Mouse (Mus musculus): ENCODE measurements around the gene Tvp23b.
A peak's percentile ranks its signal among the peaks of the same experiment; 100 is the strongest.

Tvp23b gene

DNA sequence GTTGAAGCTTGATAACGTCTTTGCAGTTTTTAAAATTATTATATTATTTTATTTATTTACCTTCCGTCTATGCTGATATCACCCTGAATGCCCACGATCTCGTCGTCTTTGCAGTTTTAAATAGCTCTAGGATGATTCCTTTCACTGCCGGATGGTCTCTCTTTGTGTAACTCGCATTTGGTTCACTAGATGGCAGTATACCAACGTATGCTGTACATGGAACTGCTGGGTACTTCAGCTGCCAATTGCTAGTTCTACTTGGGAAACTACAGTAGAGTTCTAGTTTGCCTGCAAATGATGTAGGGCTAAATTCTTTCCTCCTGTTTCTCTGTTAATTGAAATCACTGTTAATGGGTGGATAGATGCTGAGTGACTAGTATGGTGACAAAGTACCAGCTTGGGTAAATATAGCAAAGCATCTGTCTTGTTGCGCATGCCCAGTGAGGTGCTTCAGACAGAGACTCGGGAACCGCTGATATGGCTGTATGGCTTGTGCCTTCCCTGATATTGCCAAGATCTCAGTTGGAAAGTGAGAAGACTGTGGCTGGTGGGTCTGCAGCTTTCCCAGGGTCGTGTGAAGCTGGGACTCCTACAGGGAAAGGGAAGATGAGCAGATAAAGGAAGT is 22.6 kb downstream of the Tvp23b start:
- peak; percentile 77 for DNase-seq

DNA sequence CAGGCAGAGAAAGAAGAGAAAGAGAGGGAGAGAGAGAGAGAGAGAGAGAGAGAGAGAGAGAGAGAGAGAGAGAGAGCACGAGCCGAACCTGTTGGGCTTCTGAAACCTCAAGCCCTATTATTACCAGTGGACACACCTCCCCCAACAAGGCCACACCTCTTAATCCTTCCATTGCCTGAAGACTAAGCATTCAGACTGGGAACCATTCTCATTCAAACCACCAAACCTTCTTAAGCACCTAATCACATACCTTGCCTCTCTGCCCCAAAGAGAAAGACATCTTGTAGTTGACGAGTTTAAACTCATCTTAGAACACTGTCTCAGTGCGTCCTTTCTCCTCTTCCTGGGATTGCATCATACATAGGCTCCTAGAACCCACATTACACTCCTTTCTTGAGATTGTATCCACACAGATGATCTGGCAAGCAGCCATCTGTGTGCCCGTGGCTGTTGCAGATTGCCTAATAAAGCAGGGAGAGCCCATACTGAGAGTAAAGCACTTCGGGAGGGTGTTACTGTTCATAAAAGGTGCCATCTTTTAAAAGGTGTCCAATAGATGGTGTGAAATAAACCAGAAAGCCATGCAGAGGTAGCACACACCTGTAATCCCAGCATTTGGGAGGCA is 24.7 kb downstream of the Tvp23b start:
- DNase-seq: no peak

DNA sequence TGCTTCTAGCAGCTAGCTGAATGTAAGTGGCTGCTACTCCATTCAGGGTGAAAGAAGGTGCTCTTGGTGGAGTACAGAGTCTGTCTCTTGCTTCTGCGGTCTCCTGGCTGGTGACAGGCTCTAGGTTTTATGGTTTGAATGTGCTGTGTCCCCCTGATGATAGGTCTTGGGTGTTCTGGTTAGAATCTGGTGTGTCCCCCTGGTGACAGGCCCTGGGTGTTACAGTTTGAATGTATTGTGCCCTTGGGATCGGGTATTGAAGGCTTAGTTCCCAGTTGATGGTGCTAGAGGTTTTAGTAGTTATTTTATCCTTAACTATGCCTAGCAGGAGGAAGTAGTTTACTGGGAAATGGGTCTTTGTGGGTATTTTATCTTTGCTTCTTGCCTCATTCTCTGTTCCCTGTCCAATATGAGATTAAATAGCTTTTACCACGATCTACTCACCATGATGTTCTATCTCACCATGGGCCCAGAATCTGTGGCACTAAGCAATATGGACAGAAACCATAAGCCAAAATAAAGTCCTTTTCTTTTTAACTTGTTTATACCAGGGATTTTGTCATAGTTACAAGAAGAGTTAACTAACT is 30.6 kb downstream of the Tvp23b start:
- no peak for DNase-seq

DNA sequence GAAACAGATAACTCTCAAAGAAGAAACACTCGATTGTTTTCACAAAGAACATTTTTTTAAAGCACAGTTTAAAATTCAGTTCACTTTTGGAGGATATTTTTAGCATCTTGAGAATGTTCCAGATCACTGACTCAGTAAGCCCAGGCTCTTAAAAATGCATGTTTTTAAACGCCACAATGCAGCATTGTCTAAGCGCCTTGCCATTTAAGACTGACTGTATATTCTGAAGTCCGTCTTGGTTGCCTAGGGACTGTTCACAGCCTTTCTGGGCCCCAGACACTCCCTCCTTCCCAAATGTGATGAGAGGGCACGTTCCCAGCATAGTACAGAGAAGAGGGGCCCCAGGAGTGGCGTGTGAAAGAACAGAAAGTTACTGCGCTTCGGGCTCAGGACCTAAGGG is 32.1 kb downstream of the Tvp23b start:
- DNase-seq: no peak

DNA sequence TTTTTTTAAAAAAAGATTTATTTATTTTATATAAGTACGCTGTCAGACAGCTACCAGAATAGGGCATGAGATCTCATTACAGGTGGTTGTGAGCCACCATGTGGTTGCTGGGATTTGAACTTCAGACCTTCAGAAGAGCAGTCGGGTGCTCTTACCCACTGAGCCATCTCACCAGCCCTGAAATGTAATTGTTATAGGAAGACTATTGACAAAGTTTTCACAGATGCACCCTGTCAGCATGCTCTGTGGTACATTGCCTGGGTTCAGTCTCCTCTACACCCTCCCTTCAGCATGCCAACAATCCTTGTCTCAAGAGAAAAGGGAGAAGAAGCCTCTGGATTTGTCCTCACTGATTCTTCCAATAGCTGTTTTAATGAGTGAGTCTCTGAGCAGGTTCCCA is 33.9 kb downstream of the Tvp23b start:
- no peak for DNase-seq

DNA sequence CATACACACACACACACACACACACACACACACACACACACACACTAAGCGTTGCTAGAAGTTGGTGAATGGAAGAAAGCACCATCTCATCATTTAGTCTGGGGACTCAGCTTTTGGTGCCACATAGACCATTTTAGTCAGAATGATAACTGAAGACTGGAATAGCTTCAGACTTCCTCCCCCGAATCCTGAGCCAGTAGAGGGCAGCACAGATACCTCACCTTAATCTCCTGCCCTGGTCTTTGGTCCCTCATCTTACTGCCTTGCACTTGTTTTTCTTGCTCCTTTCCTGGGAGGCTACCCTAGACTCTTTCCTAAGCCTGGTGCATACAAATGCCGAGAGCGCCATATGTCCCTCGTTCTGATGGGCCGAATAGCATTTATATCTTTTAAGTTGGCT is 35.3 kb downstream of the Tvp23b start:
- no peak for DNase-seq

DNA sequence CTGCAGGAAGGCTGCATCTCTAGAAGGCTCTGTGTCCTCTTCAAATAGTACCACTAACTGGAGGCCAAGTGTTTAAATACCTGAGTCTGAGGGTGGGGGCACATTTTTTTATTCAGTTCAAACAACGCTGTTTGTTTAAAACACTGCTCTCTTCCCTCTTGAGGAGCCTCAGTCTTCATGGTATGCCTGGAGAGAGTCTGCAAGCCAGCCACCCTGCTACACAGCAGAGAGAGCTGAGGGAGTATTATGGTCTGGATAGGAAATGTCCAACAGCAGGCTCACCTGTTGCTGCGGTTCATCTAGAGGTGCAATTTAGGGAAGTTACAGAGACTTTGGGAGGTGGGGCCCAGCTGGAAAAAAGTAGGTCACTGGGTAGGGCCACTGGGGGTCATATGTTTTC is 36.2 kb downstream of the Tvp23b start:
- DNase-seq: no peak

DNA sequence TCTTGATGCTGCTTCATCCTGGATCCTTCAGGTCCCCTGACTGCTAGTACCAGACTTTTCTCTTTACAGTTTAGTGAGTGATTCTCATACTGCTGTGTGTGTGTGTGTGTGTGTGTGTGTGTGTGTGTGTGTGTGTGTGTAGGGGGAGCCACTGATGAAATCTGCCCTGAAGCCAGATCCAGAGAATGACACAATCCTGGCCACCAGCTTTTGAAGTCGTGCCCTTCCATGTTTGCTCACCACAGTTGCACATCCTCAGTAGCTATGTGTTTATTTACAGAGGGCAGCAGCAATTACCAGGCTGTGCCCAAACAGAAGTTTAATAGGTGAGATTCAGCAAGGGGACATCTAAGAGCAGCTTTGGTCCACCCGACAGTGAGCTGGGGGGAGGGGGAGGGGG is 37.5 kb downstream of the Tvp23b start:
- DNase-seq: no peak

DNA sequence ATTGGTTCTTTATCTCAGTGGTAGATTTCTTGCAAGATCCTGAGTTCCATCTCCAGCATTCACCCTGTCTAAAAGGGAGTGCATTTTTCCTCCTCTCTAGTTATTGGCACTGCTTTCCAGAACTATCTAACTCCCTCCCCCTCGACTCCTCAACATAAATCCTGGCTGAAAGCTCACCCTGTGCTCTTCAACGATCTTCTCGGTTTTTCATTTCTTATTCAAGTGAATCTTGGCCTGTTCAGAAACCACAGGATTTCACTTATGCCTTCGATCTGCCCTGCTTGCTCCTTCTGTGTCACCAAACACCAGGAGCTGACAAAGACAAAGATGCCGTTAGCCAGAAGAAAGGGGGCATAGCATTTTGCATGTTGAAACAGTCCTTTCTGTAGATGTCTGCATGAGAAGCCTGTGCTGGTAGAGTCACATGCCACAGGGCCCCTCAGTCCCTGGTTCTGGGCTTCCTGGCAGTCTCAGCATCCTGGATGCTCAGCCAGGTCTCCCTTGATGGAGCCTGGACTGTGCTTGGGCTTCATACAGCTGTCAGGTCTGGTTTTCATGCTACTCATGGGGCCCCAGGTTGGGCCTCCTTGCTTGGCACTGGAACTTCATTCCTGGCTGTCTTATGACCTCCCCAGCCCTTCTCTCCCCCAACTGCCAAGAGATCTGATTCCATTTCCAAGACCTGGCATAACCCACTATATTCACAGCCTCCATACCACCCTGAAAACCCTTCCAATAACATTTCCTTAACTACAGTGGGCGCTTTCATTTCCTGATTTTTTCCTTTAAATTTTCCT is 40.9 kb downstream of the Tvp23b start:
- no peak for DNase-seq

DNA sequence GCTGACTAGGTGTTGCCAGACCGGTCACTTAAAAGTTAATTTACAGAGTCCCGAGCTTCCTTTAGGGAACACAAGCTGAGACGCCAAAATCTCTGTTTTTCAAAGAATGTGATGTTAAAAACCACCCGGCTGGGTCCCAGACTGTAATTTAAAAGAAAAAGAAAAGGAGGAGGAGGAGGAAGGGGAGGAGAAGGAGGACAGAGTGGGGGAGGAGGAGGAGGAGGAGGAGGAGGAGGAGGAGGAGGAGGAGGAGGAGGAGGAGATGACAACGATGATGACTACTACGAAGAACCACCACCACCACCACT is 41.4 kb downstream of the Tvp23b start:
- DNase-seq: no peak

DNA sequence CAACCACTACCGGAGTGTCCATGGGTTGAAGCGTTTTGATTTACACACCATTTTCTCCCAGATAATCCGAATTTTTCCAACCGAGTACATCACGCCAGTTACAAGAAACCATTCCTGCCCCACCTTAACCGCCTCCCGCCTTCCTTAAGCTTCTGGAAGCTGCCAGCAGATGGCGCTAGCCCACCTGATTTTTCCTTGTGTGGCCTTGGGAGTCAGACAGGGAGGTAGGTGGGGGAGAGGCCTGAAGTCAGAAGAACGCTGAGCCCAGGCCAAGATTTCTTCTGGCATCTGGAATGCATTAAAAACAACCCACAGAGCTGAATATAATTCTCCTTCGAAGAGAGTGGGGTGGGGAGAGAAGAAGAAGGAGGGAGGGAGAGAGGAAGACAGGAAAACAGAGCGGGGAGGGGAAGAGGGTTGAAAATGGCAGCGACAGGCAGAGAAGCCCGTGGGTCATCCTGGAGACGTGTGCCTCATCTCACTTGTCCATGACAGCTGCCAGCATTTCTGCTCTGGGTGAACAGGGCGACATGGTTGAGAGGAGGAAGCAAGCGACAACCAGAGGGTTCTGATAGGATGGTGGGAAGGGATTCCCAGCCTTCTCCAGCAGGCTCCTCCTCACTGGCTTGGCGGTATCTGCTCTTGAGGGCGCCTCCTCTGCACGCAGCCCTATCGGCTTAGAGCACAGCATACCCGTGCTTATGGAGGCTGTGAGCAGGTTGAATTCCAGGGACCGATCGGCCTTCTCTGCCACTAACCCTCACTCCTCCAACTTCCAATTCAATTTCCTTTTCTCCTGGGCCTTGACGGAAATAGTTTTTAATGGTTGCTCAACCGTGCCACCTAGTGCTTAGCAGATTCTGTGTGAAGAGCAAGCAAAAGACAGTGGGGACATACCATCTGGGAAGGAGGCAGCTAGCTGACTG is 42.1 kb downstream of the Tvp23b start:
- DNase-seq: peak; percentile 88

DNA sequence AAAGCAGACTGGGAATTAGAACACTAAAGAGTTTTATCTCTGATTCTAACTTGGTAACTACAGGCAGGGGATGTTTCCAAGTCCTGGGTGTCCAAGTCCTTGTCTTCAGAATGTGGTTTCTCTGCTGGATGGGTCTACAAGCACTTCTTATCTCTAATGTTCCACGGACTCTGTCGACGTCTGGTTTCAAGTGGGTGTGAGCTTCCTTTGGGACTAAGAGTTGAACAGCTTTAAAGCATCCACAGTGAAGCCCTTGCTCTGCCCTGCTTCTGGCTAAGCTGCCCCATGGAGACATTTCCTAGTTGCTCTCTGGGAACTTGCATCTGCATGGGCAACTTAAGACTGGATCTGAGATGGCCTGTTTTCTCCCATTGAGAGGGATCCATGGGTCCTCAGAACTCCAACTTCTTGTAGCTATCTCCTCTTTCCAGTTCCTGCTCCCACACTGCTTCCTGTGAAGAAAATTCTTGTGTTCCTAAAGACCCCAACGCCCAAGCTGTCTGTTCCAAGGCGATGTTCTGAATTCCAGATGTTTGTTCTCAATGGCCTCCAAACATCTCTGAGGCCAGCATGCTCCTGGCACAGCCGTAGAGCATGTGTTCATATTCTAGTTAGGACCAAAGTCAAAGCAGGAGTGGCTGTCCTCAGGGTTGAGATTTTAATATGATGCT is 45.0 kb downstream of the Tvp23b start:
- no peak for DNase-seq

DNA sequence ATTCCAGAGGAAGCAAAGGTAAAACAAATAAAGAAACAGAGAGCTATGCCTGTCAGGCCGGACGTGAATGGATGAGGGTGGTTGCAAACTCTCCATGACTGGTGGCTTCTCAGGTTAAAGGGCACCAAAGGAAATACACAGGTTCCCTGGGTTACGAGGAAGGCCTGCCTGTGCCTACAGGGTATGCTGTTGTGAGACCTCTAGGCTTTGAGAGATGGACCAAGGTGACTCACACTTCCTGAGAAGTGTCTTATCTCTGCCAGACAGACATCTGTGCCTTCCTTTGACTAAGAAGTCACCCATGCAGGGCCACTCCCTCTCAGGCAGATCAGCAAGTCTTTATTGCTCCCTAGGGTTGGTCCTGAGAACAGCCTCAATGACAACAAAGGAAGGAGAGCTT is 50.5 kb downstream of the Tvp23b start:
- DNase-seq: no peak

DNA sequence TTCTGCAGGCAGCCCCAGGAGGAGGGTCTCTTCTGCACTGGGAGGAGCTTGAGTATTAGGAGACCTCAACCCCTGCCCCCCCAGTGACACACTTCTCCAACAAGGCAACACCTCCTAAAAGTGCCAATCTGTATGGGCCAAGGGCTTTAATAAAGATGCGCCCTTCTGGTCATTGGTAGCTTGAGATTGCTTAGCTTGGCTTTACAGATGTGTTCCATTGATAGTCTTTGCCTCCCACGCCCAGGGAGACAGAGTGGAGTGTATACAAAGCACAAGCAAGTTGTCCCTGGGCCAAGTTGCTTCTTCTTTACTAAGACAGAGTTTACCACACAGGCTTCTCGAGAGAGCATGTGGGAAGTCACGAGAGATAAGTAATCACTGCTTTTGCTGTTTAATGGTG is 51.3 kb downstream of the Tvp23b start:
- no peak for DNase-seq

DNA sequence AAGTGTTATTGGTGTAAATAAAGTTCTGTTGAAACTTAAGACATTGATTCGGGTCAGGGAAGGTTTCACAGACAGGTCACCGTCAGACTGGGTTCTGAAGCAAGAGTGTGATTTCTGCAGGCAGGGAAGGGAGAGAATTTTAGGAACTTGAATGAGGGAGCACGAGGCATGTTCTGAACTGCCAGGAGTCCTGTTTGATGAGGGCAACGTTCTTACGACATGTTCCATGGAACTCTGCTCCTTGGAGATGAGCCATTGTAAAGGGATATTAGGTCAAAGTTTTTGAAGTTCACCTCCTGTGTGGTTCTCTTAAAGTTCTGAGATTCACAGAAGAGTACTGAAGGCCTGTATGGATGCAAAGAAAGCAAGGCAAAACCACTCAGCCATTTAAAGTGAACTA is 51.9 kb downstream of the Tvp23b start:
- DNase-seq: no peak

DNA sequence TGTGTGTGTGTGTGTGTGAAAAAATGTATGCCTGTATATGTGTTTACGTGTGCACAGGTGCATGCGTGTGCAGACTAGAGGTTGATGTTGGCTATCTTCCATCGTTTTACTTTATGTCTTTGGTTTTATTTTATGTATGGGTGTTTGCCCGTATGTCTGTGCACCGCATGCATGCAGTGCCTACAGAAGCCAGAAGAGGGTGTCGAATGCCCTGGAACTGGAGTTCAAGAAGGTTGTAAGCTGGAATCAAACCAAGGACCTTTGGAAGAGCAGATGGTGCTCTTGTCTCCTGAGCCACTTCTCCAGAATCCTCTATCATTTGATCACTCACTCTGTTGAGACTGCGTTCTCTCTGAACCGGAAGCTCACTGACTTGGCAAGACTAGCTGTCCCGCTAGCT is 53.8 kb downstream of the Tvp23b start:
- no peak for DNase-seq

DNA sequence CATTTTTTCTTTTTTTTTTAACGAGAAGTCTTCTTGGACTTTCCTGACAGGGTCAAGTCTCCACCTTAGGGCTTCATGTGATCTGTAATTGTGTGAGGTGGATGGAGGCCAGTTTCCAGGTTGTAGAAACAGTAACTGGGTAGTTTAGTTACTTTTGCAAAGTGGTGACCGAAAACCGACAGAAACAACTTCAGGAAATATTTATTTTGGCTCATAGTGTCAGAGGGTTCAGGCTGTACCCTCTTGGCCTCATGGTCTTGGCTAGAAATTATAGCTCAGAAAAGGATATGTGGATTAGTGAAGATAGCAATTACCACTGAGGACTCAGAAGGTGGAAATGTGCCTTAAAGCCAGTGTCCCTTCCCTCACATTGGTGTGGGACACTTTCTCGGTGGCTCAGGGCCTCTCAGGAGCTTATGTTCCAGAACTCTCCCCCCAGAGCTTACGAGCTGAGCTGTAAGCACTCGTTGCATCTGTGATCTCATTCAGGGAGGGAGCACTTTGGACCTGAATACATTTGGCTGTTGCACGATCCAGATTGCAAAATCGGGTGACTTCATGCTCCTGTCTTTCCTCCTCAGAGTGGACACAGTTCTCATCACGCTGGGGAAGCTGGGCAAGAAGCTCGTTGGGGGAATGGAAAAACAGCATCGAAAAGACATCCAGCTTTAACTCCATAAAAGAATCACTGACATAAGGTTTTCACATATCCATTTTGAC is 55.7 kb downstream of the Tvp23b start:
- no peak for DNase-seq

DNA sequence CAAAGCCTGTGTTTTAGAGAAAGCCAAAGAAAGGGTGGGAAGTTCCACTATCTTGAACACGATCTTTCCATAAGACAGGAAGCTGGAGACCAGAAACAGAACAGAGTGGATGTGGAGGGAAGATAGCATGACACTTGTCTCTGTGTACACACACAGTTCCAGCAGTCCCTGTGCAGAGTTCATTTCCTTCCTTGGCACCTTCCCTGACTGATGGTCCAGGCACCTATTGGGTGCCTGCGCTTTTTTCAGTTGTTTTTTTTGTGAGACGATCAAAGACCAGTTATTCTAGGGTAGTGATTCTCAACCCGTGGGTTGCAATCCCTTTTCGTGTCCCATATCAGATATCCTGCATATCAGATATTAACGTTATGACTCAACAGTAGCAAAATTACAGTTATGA is 58.7 kb downstream of the Tvp23b start:
- DNase-seq: no peak

DNA sequence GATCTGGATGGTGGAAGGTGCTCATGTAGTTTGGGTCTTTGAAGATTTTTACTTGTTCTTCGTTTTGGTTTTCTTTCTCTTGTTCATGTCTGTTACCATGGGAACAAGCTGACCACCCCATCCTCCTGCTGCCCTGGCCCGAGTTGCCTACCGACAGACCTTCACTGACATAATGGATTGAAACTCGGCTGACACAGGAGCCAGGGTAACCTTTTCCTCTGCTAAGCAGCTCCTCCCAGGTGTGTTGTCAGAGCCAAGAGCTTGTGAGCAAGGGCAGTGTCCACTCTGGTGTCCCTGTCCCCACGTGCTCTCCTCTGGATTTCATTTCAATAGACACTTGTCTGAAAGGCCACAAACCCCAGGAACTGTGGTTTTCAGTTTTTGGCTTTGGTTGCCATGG is 59.7 kb downstream of the Tvp23b start:
- no peak for DNase-seq

DNA sequence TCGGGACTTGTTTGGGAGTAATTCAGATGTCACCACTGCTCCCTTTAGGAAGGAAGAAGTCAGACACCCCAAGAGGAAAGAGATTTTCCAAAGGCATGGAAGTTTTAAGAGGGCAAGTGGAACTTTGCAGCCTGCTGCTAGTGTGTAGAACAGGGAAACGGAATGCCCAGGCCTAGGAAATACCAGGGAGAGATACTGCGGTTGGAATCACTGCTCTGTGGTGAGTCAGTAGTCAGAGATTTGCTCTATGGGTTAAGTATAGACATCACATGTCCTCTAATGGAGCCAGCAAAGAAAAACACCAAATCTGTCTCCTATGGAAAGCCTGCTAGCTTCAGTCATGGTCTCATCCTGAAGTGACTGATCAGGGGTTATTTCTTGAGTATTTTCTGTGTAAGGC is 60.9 kb downstream of the Tvp23b start:
- DNase-seq: no peak

DNA sequence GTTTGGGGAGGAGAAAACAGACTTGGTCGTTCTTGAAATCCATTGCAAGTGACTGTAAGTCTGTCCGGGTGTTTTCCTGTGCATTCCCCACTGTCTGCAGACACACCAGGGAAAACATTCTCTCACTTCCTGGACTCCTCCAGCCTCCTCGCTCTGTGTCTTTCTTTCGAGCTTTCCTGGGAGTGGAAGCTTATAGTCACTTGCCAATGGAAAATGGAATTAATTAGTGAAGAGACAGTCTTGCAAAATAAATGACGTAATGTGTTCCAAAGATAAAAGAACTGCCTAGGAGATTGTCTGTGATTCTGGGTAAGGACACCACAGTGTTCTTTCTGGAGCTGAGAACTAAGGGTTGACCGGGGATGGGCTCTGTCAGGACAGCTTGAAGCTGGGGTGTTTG is 64.3 kb downstream of the Tvp23b start:
- no peak for DNase-seq

DNA sequence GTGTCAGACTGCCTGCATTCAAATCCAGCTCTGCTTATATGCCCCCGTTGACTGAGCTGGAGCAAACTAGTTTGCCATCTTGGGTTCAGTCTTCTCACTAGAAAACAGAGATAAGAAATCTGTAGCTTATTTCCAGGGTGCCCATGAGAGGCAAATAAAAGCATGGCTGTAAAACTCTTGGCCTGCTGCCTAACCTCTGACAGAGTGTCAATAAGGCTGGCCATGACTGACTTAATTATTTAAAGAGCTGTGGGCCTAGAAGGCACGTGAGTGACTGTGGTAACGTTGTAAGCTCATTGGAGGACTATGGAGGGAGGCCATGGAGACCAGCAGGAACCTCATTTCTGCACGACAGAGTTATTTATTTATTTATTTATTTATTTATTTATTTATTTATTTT is 66.3 kb downstream of the Tvp23b start:
- DNase-seq: no peak
